Mouse (Mus musculus): ENCODE data around the gene BC048562.

- TF ChIP-seq POLR2A (IDR thresholded peaks at IDR 0.05; ENCODE audit: borderline replicate concordance, low read depth, low read length) (no peak), CTCF (IDR thresholded peaks at IDR 0.05; ENCODE audit: low read depth, low read length) (no peak)
Measured at GRCm38 (mm10) chr9:108486973-108487530, 50.8 kb downstream of the BC048562 start.

Data from bone marrow macrophage, adult 2 months (primary cell).